In genomic region chr4:140723801-140724200, GRCm38 (mm10) we compare ENCODE assay signal across 9 mouse cellular contexts. TPM values are rescaled to one million over a fixed set of nuclear protein-coding genes. Genes with fewer than 3 reads are reported as not detected.
DNase-seq lines count a peak whose midpoint lies in the region; ATAC-seq and TF ChIP-seq lines count a peak whose summit lies in the region.
"Had no signal": no experiment of that assay in that cellular context is flagged by ENCODE, and none has a peak within 500 bp of the region (broad histone marks: within the 10 kb centered on the region; RNA-seq: fewer than 3 reads in every experiment).

No protein-coding gene starts in this region.

- no peak for TF ChIP-seq EP300 in CH12.LX (IDR thresholded peaks at IDR 0.05; ENCODE audit: low read length)

- no peak; the same call in 1 of the 2 replicates for ATAC-seq in embryonic facial prominence, embryonic 11.5 days (replicated peaks; ENCODE audit: insufficient number of reproducible peaks, low FRiP score, low TSS enrichment, low read depth)
- no peak for ATAC-seq in intestine, postnatal 0 days
- ATAC-seq in megakaryocyte progenitor cell, adult 5-6 weeks (replicated peaks; ENCODE audit: poor library complexity) = peak; percentile 70
- ATAC-seq: Patski had no signal

- TF ChIP-seq RAD21 in CH12.LX (IDR thresholded peaks at IDR 0.05; ENCODE audit: low read depth, low read length) = peak; percentile 23

- no peak overlapping the region for H3K4me2 ChIP-seq in CH12.LX (ENCODE audit: insufficient read depth, low read depth, poor library complexity, severe bottlenecking)
- H3K4me2 ChIP-seq in embryonic facial prominence, embryonic 11.5 days (ENCODE audit: low read depth, low read length) = no peak overlapping the region
- no peak overlapping the region for H3K4me2 ChIP-seq in intestine, postnatal 0 days (replicated peaks; ENCODE audit: low read depth)

- WGBS in embryonic facial prominence, embryonic 11.5 days = 62% methylated on average over 5 of the region's 5 CpGs
- 55% methylated on average over 5 of the region's 5 CpGs for WGBS in intestine, postnatal 0 days

- dilution Hi-C loops in CH12.LX (cut with MboI; ENCODE audit: extremely low pct_ligation_motif_present, extremely low pct_unique_long_range_greater_than_20kb, low sequenced_read_pairs) = no loop called here

- no peaks in the 10 kb centered on the region for H3K9me3 ChIP-seq in CH12.LX (replicated peaks; ENCODE audit: low read length)
- H3K9me3 ChIP-seq in embryonic facial prominence, embryonic 11.5 days (replicated peaks; ENCODE audit: control insufficient read depth, low read length) = no peaks in the 10 kb centered on the region
- H3K9me3 ChIP-seq in intestine, postnatal 0 days (ENCODE audit: control insufficient read depth) = no peaks in the 10 kb centered on the region

- in situ Hi-C loops in CH12.LX (cut with MboI; ENCODE audit: low pct_ligation_motif_present, low pct_unique_long_range_greater_than_20kb, low sequenced_read_pairs) = no loop called here

- peak; percentile 32 to 67; a peak in 2 of 4 replicates for TF ChIP-seq CTCF in CH12.LX (conservative IDR thresholded peaks at IDR 0.05 in 1 of 2, IDR thresholded peaks at IDR 0.05 in 1 of 2; ENCODE audit: low read depth in 2 of 2, low read length in 2 of 2)
- TF ChIP-seq CTCF in intestine, postnatal 0 days (IDR thresholded peaks at IDR 0.05; ENCODE audit: low read depth) = peak; percentile 78

- no peak overlapping the region for H3K9ac ChIP-seq in CH12.LX (ENCODE audit: insufficient read depth, low read depth)
- no peak overlapping the region for H3K9ac ChIP-seq in embryonic facial prominence, embryonic 11.5 days (replicated peaks; ENCODE audit: low read length)
- H3K9ac ChIP-seq in intestine, postnatal 0 days (ENCODE audit: low read depth, low read length) = no peak overlapping the region

- no peaks in the 10 kb centered on the region for H3K79me2 ChIP-seq in CH12.LX (replicated peaks; ENCODE audit: control insufficient read depth, extremely low read depth, insufficient read depth, poor library complexity, severe bottlenecking)

- no peak overlapping the region for H3K27ac ChIP-seq in CH12.LX (ENCODE audit: insufficient read depth, low read depth)
- no peak overlapping the region for H3K27ac ChIP-seq in embryonic facial prominence, embryonic 11.5 days (replicated peaks; ENCODE audit: low read depth, low read length)
- H3K27ac ChIP-seq in intestine, postnatal 0 days (ENCODE audit: low read depth, low read length) = no peak overlapping the region

- no peak overlapping the region for H3K4me3 ChIP-seq in CH12.LX (replicated peaks in 1 of 3; ENCODE audit: low read depth in 2 of 3, low read length in 2 of 3, poor library complexity in 1 of 3)
- H3K4me3 ChIP-seq in embryonic facial prominence, embryonic 11.5 days (ENCODE audit: low read depth, low read length) = no peak overlapping the region
- no peak overlapping the region for H3K4me3 ChIP-seq in intestine, postnatal 0 days (ENCODE audit: low read depth, low read length)

- peak; percentile 10 for DNase-seq in cerebellum, adult 9-10 months
- no peak for DNase-seq in cerebellum, adult 11-12 months
- DNase-seq in CH12.LX (ENCODE audit: extremely low read depth) = peak; percentile 65
- DNase-seq in embryonic facial prominence, embryonic 11.5 days (ENCODE audit: low spot score) = peak; percentile 75
- DNase-seq in thymus, postnatal 25 days = peak; percentile 49
- no peak for DNase-seq in frontal cortex, postnatal 14 days (ENCODE audit: low spot score in 2 of 2)

- peaks cover 43 to 80% of the 10 kb centered on the region in 2 experiments for H3K36me3 ChIP-seq in CH12.LX (replicated peaks in 1 of 2; ENCODE audit: control insufficient read depth in 1 of 2, insufficient read depth in 1 of 2, low read length in 1 of 2)
- H3K36me3 ChIP-seq in embryonic facial prominence, embryonic 11.5 days (replicated peaks; ENCODE audit: control insufficient read depth, insufficient read depth, low read depth, low read length) = peaks cover 25% of the 10 kb centered on the region
- H3K36me3 ChIP-seq in intestine, postnatal 0 days (ENCODE audit: control insufficient read depth, insufficient read depth) = peaks cover 47% of the 10 kb centered on the region

- H3K4me1 ChIP-seq in CH12.LX (ENCODE audit: control insufficient read depth in 1 of 2, insufficient read depth in 2 of 2) = no peaks in the 10 kb centered on the region; a peak in 1 of 4 replicates
- H3K4me1 ChIP-seq in embryonic facial prominence, embryonic 11.5 days (ENCODE audit: control insufficient read depth, insufficient read depth, low read length) = no peaks in the 10 kb centered on the region
- no peaks in the 10 kb centered on the region for H3K4me1 ChIP-seq in intestine, postnatal 0 days (replicated peaks; ENCODE audit: control insufficient read depth, insufficient read depth, low read length)

- H3K27me3 ChIP-seq in CH12.LX (replicated peaks) = no peaks in the 10 kb centered on the region
- no peaks in the 10 kb centered on the region for H3K27me3 ChIP-seq in embryonic facial prominence, embryonic 11.5 days (ENCODE audit: control insufficient read depth, insufficient read depth, low read length)
- H3K27me3 ChIP-seq in intestine, postnatal 0 days (replicated peaks; ENCODE audit: control insufficient read depth, insufficient read depth, low read length) = no peaks in the 10 kb centered on the region
- H3K27me3 ChIP-seq: Patski had no signal

- TF ChIP-seq POLR2A in CH12.LX (IDR thresholded peaks at IDR 0.05; ENCODE audit: low read depth, low read length) = no peak; the same call in 1 of the 2 replicates

TF ChIP-seq in CH12.LX, 34 proteins besides CTCF, POLR2A, EP300 and RAD21:
- TF ChIP-seq MAX (IDR thresholded peaks at IDR 0.05; ENCODE audit: low read length) = no peak
- TF ChIP-seq SMC3 (IDR thresholded peaks at IDR 0.05; ENCODE audit: low read depth, low read length) = peak; percentile 30
- TF ChIP-seq ZC3H11A (IDR thresholded peaks at IDR 0.05; ENCODE audit: low read depth, low read length) = no peak
- no peak for TF ChIP-seq USF2 (conservative IDR thresholded peaks at IDR 0.05; ENCODE audit: low read depth, low read length)

RNA-seq across cellular contexts. Expression of gene Padi6, which starts 18.6 kb away (rescaled TPM):
- not detected in 2 replicates for total RNA-seq in CH12.LX (2012; rRNA removed)
- total RNA-seq in CH12.LX (2014; rRNA removed) = not detected in 2 replicates
- polyA plus RNA-seq in CH12.LX (2012; ENCODE audit: insufficient read length, low read depth) = 0.25 TPM in 1 of 2 replicates, not detected in the other
- polyA plus RNA-seq in embryonic facial prominence, embryonic 11.5 days (2014; fragmentation: Nextera tagmentation; extraction: Ambion mirVana) = not detected in 2 replicates
- polyA plus RNA-seq in intestine, postnatal 0 days (2015; fragmentation: Nextera tagmentation; extraction: Ambion mirVana) = not detected in 2 replicates
- not detected in 2 replicates for total RNA-seq in megakaryocyte progenitor cell, adult 5-6 weeks (2015)
- not detected in 2 replicates for total RNA-seq in megakaryocyte progenitor cell, adult 5-6 weeks (2017)
- polyA plus RNA-seq: Patski had no signal

RNA-seq across cellular contexts. Expression of gene Rcc2, which starts 23.5 kb away (rescaled TPM):
- total RNA-seq in CH12.LX (2012; rRNA removed) = 244 and 249 TPM in 2 replicates
- 187 TPM in 2 replicates for total RNA-seq in CH12.LX (2014; rRNA removed)
- polyA plus RNA-seq in CH12.LX (2012; ENCODE audit: insufficient read length, low read depth) = 319 and 348 TPM in 2 replicates
- polyA plus RNA-seq in embryonic facial prominence, embryonic 11.5 days (2014; fragmentation: Nextera tagmentation; extraction: Ambion mirVana) = 69.8 and 87.5 TPM in 2 replicates
- 14.6 and 15.6 TPM in 2 replicates for polyA plus RNA-seq in intestine, postnatal 0 days (2015; fragmentation: Nextera tagmentation; extraction: Ambion mirVana)
- total RNA-seq in megakaryocyte progenitor cell, adult 5-6 weeks (2015) = 76.5 and 77.3 TPM in 2 replicates
- total RNA-seq in megakaryocyte progenitor cell, adult 5-6 weeks (2017) = 152 and 159 TPM in 2 replicates

RNA-seq across cellular contexts. Expression of gene Padi4, which starts 50.2 kb away (rescaled TPM):
- total RNA-seq in CH12.LX (2012; rRNA removed) (not detected in 2 replicates), CH12.LX (2014; rRNA removed) (not detected in 2 replicates)
- not detected in 2 replicates for polyA plus RNA-seq in CH12.LX (2012; ENCODE audit: insufficient read length, low read depth)
- 0.18 and 0.20 TPM in 2 replicates for polyA plus RNA-seq in embryonic facial prominence, embryonic 11.5 days (2014; fragmentation: Nextera tagmentation; extraction: Ambion mirVana)
- 5.4 and 5.5 TPM in 2 replicates for polyA plus RNA-seq in intestine, postnatal 0 days (2015; fragmentation: Nextera tagmentation; extraction: Ambion mirVana)
- 4.6 and 4.9 TPM in 2 replicates for total RNA-seq in megakaryocyte progenitor cell, adult 5-6 weeks (2015)
- 6.9 and 9.3 TPM in 2 replicates for total RNA-seq in megakaryocyte progenitor cell, adult 5-6 weeks (2017)

RNA-seq across cellular contexts. Expression of gene Arhgef10l, which starts 58.0 kb away (rescaled TPM):
- total RNA-seq in CH12.LX (2012; rRNA removed) (4.5 and 5.9 TPM in 2 replicates), CH12.LX (2014; rRNA removed) (9.7 and 10.2 TPM in 2 replicates)
- polyA plus RNA-seq in CH12.LX (2012; ENCODE audit: insufficient read length, low read depth) = 14.6 and 15.8 TPM in 2 replicates
- 8.7 and 10.5 TPM in 2 replicates for polyA plus RNA-seq in embryonic facial prominence, embryonic 11.5 days (2014; fragmentation: Nextera tagmentation; extraction: Ambion mirVana)
- polyA plus RNA-seq in intestine, postnatal 0 days (2015; fragmentation: Nextera tagmentation; extraction: Ambion mirVana) = 3.9 and 5.4 TPM in 2 replicates
- 1.1 and 3.8 TPM in 2 replicates for total RNA-seq in megakaryocyte progenitor cell, adult 5-6 weeks (2015)
- total RNA-seq in megakaryocyte progenitor cell, adult 5-6 weeks (2017) = 2.6 and 8.5 TPM in 2 replicates

Comparison
In these comparisons a context has a peak if more than half of its experiments do, and no peak if none do; other contexts are left out.
1. DNase-seq: peak in cerebellum, adult 9-10 months (single experiment), CH12.LX (single experiment), embryonic facial prominence, embryonic 11.5 days (single experiment) and thymus, postnatal 25 days (single experiment); none in cerebellum, adult 11-12 months (single experiment) and frontal cortex, postnatal 14 days (0 of 2).